Mouse (Mus musculus) ES-E14 (cell line): ENCODE results near the gene Cyth1. TPM values are rescaled to one million over a fixed set of nuclear protein-coding genes. Genes with fewer than 3 reads are reported as not detected.

Source experiments
- DNase-seq: peaks from one replicate; pipeline ENCODE4 v3.0.0-alpha.2; 2013; ENCODE audit warnings: low read depth, low spot score
- H3K27ac ChIP-seq: 2 replicates; pipeline ENCODE4 v1.5.1; 2012; ENCODE audit warnings: low read depth, mild to moderate bottlenecking, low read length, moderate library complexity, mixed read lengths; ENCODE audit not compliant: poor library complexity, insufficient read depth, severe bottlenecking
- H3K36me3 ChIP-seq: 2 replicates; pipeline ENCODE4 v1.6.1; 2012; ENCODE audit warnings: mild to moderate bottlenecking, low read length, moderate library complexity, mixed read lengths; ENCODE audit not compliant: control insufficient read depth, poor library complexity, insufficient read depth, severe bottlenecking
- H3K4me1 ChIP-seq, 2 experiments: fragments of 150-350 bp in 1 of 2; sonication (generic) in 1 of 2; 2 replicates each; pipeline ENCODE4 v1.6.1; 2012; ENCODE audit warnings: low read length in 2 of 2, mild to moderate bottlenecking in 1 of 2, mixed read lengths in 1 of 2; ENCODE audit not compliant: control insufficient read depth in 2 of 2, insufficient read depth in 2 of 2, poor library complexity in 1 of 2
- H3K4me3 ChIP-seq, 2 experiments: fragments of 150-350 bp in 1 of 2; sonication (generic) in 1 of 2; 2 replicates each; pipeline ENCODE4 v1.5.1; 2012; ENCODE audit warnings: low read length in 2 of 2, low read depth in 1 of 2, mild to moderate bottlenecking in 1 of 2, mixed read lengths in 1 of 2; ENCODE audit not compliant: insufficient read depth in 1 of 2, poor library complexity in 1 of 2, severe bottlenecking in 1 of 2
- H3K9ac ChIP-seq: 2 replicates; pipeline ENCODE4 v1.6.1; 2012; ENCODE audit warnings: low read depth, mild to moderate bottlenecking, low read length, mixed read lengths; ENCODE audit not compliant: poor library complexity, insufficient read depth, severe bottlenecking
- H3K9me3 ChIP-seq: fragments of 150-350 bp; sonication (generic); 2 replicates; pipeline ENCODE4 v1.6.1; 2012; ENCODE audit warnings: low read depth, mild to moderate bottlenecking, low read length; ENCODE audit not compliant: control insufficient read depth, insufficient read depth
- CHD2 ChIP-seq: IDR thresholded peaks from 2 replicates; pipeline ENCODE4 v1.6.1; 2014; ENCODE audit warnings: mild to moderate bottlenecking, low read depth, low read length, inconsistent platforms
- HCFC1 ChIP-seq: IDR thresholded peaks from 2 replicates; pipeline ENCODE4 v1.6.1; 2012; ENCODE audit warnings: low read length, inconsistent platforms, borderline replicate concordance; ENCODE audit not compliant: insufficient read depth
- MAFK ChIP-seq: IDR thresholded peaks from 2 replicates; pipeline ENCODE4 v1.6.1; 2014; ENCODE audit warnings: mild to moderate bottlenecking, low read depth, low read length, inconsistent platforms; ENCODE audit not compliant: insufficient read depth
- ZC3H11A ChIP-seq: IDR thresholded peaks from 2 replicates; pipeline ENCODE4 v1.6.1; 2012; ENCODE audit warnings: low read depth, mild to moderate bottlenecking, inconsistent platforms, low read length, borderline replicate concordance
- ZNF384 ChIP-seq: IDR thresholded peaks from 2 replicates; pipeline ENCODE4 v1.6.1; 2012; ENCODE audit warnings: low read depth, low read length, inconsistent platforms
- in situ Hi-C, 2 experiments: fragments of 600-800 bp; cut with MboI; formaldehyde crosslinking; loops; one replicate each; pipeline ENCODE4 v1.15.1; 2025; ENCODE audit warnings: low sequenced_read_pairs in 2 of 2, inconsistent platforms in 1 of 2; ENCODE audit not compliant: unreplicated experiment in 2 of 2
- total RNA-seq: library from RNA; depleted of rRNA; stranded (reverse); fragments of 300-350 nt; gene quantifications from 2 replicates; pipeline ENCODE4 v1.2.3, GENCODE M21; 2012

The Cyth1 gene
- total RNA-seq, 1 experiment = 6.3 TPM

DNA sequence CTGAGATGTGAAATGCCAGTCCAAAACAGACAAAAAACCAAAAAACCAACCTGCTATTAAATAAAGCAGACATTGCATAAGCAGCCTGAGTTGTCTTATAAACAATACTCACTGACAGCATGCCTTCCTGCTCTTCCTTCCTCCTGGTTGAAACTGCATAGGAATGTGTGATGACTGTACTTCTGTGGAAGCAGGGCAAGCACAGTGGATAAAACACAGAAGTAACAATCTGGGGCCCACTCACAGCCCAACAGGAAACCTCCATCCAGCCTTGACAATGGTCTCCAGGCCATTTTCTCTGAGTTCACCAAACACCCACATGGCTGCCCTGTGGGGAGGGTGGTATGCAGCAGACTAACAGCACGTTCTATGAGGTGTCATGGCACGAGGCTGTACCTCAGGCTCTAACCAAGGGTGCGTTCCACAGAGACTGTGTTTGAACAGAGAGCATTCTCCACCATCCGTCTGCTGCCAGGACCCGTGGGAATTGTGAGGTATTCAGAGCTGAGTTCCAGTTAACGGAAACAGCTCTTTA lies 26.0 kb downstream of the Cyth1 start:
- Histone ChIP-seq H3K9me3 (no peaks in the 10 kb centered on the region), H3K4me3 (no peak overlapping the region), H3K4me1 (no peaks in the 10 kb centered on the region), H3K27ac (no peak overlapping the region), H3K36me3 (no peaks in the 10 kb centered on the region), H3K9ac (no peak overlapping the region)
- DNase-seq = no peak
- in situ Hi-C loops = loop anchor here in 1 of 2 experiments (10.0 kb wide), 1 partner anchor 138 kb away; no protein-coding TSS in a partner anchor
- TF ChIP-seq CHD2 = no peak
- TF ChIP-seq ZC3H11A = no peak
- TF ChIP-seq ZNF384 = no peak
- TF ChIP-seq MAFK = no peak
- TF ChIP-seq HCFC1 = no peak

DNA sequence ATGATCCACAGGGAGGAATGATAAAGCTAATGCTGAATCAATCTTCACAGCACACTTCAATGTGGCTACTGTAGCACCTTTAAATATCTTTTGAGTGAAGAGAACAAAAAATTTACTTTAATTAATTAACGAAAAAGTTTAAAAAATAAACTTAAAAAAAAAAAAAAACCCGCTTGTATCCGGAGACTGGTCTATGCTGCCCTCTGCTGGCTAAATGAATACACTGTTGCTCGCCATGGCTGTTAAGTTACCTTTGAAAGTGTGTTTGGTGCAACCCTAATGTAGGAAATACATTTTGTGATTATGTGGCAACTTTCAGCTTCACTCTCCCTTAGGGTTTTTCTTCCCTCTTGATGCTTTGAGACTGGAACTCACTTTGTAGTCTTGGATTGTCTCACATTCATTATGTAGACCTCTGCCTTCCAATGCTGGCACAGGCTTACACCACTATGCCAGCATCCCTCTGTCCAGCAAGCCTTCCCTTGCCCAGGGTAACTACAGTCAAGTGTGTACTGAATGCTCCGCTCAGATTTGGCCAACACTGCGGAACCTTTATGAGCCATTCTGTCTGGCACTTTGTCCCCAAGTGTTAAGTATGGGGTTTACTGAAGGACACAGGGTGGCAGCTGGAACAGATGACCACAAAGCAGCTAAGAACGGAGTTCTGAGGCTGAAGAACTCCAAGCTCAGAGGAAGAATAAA lies 27.7 kb downstream of the Cyth1 start:
- no peak overlapping the region for H3K4me3 ChIP-seq
- H3K27ac ChIP-seq = no peak overlapping the region
- H3K4me1 ChIP-seq = no peaks in the 10 kb centered on the region
- TF ChIP-seq CHD2 (no peak), ZNF384 (peak; percentile 99), ZC3H11A (peak; percentile 74; the same call in 1 of the 2 replicates), HCFC1 (no peak), MAFK (no peak)
- in situ Hi-C loops = loop anchor here in 1 of 2 experiments (10.0 kb wide), 1 partner anchor 136 kb away; no protein-coding TSS in a partner anchor
- DNase-seq = peak; percentile 44
- no peak overlapping the region for H3K9ac ChIP-seq
- no peaks in the 10 kb centered on the region for H3K9me3 ChIP-seq
- no peaks in the 10 kb centered on the region for H3K36me3 ChIP-seq

DNA sequence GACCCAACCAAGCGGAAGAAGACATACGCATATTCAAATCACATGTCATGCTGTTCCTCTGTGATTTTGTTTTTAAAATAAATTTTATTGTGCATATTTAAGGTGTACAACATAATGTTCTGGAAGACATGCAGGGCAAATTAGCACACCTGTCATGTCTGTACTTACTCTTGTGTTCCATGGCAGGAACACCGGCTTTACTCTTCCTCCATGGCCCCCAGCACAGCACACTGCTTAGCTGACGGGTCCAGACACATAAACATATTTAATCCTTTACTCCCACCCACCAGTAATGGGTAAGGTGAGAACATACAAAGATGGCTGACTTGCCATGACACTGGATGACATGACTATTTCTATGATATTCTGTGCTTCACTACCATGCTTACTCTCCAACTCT lies 29.3 kb downstream of the Cyth1 start:
- H3K4me3 ChIP-seq = no peak overlapping the region
- no peak for TF ChIP-seq MAFK
- no peak for TF ChIP-seq ZC3H11A
- TF ChIP-seq CHD2 = no peak
- no peak for TF ChIP-seq HCFC1
- TF ChIP-seq ZNF384 = no peak
- no peaks in the 10 kb centered on the region for H3K36me3 ChIP-seq
- H3K9me3 ChIP-seq = no peaks in the 10 kb centered on the region
- H3K4me1 ChIP-seq = no peaks in the 10 kb centered on the region
- in situ Hi-C loops = no loop called here
- H3K9ac ChIP-seq = no peak overlapping the region
- DNase-seq = no peak
- no peak overlapping the region for H3K27ac ChIP-seq

DNA sequence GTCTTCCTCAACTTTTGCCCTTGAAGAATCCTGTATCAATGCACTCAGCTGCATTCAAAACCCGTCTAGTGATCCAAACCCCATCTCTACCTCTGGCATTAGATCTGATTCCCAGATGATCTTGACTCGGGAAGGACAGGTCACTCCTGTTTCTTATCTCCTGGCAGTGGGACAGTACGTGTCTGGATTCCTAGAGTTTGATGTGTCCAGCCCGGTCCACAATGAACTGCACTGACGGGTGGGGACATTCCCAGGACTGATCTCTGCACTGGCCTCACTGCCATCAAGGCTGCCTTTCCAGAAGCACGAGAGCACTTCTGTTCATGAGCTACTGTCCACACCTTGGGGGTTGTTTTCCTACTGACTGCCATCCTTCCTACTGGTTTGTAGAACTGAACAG lies 31.9 kb downstream of the Cyth1 start:
- no peak for DNase-seq
- H3K9me3 ChIP-seq = no peaks in the 10 kb centered on the region
- no peak overlapping the region for H3K27ac ChIP-seq
- in situ Hi-C loops = no loop called here
- no peak overlapping the region for H3K9ac ChIP-seq
- peaks cover 0 to 2% of the 10 kb centered on the region in 2 experiments; a peak in 1 of 4 replicates for H3K4me1 ChIP-seq
- no peaks in the 10 kb centered on the region for H3K36me3 ChIP-seq
- TF ChIP-seq ZC3H11A (no peak), CHD2 (no peak), MAFK (no peak), ZNF384 (no peak), HCFC1 (no peak)
- no peak overlapping the region for H3K4me3 ChIP-seq

DNA sequence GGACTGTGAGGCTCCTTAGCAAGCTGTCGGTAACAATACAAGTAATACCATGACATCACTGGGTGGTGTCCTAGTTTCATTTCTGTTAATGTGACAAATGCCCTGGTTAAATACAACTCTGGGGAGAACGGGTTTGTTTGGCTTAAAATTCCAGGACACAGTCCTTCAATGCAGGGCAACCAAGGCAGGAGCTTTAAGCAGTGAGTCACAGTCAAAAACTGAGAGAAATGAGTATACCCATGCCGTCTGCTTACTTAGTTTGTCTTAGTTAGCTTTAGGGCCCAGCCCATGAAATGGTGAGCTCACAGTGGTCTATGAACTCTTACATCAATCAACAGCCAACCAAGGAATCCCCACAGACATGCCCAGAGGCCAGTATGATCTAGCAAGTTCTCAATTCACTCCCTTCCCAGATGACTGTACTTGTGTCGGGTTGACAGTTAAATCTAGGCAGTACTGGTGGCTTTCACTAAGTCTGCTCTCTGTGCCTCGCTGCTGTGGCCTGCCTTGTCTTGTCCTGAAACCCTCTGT lies 32.4 kb downstream of the Cyth1 start:
- in situ Hi-C loops = no loop called here
- Histone ChIP-seq H3K27ac (no peak overlapping the region), H3K9me3 (no peaks in the 10 kb centered on the region), H3K36me3 (no peaks in the 10 kb centered on the region), H3K4me3 (no peak overlapping the region), H3K9ac (no peak overlapping the region), H3K4me1 (peaks cover 0 to 2% of the 10 kb centered on the region in 2 experiments; a peak in 1 of 4 replicates)
- no peak for TF ChIP-seq HCFC1
- TF ChIP-seq CHD2 = no peak
- no peak for TF ChIP-seq ZC3H11A
- no peak for TF ChIP-seq ZNF384
- TF ChIP-seq MAFK = no peak
- DNase-seq = no peak
